Mouse (Mus musculus): ENCODE data around the gene Ssh2.

GRCm38 (mm10) chr11:77446628-77447041 lies 230.5 kb downstream of the Ssh2 start:
- TF ChIP-seq CTCF (IDR thresholded peaks at IDR 0.05; ENCODE audit: borderline replicate concordance, insufficient read depth, low read length) (0 out of 2 replicates have a peak, but pooled peaks have one; percentile 0), POLR2A (IDR thresholded peaks at IDR 0.05; ENCODE audit: low read depth, low read length) (no peak)
